Mouse (Mus musculus) kidney, adult 2 months (tissue): ENCODE measurements at regions not wholly inside any gene's neighbourhood (a gene's known extent, or its start where the extent isn't known, plus 50 kb on each side); places are given as distances from the start of the nearest gene placed in this dataset.

Experiments used
- DNase-seq: peaks from one replicate; pipeline ENCODE4 v3.0.0; 2021
- H3K27ac ChIP-seq: fragments of 200-500 bp; 2 replicates; pipeline ENCODE4 v1.5.1; 2012; ENCODE audit warnings: low read depth, low read length, control low read depth, inconsistent platforms; ENCODE audit not compliant: insufficient read depth
- H3K27me3 ChIP-seq: fragments of 200-500 bp; replicated peaks from 2 replicates; pipeline ENCODE4 v1.6.1; 2012; ENCODE audit warnings: mild to moderate bottlenecking, moderate library complexity, low read length, inconsistent platforms; ENCODE audit not compliant: control insufficient read depth, insufficient read depth
- H3K36me3 ChIP-seq: fragments of 200-500 bp; 2 replicates; pipeline ENCODE4 v1.6.1; 2012; ENCODE audit warnings: mild to moderate bottlenecking, moderate library complexity, low read length, inconsistent platforms; ENCODE audit not compliant: control insufficient read depth, insufficient read depth
- H3K4me1 ChIP-seq: fragments of 200-500 bp; 2 replicates; pipeline ENCODE4 v1.6.1; 2011; ENCODE audit warnings: low read length; ENCODE audit not compliant: control insufficient read depth, insufficient read depth
- H3K4me3 ChIP-seq: fragments of 200-500 bp; 2 replicates; pipeline ENCODE4 v1.5.1; 2011; ENCODE audit warnings: mild to moderate bottlenecking, low read depth, low read length, control low read depth; ENCODE audit not compliant: insufficient read depth
- CTCF ChIP-seq: fragments of 200-500 bp; conservative IDR thresholded peaks from 2 replicates; pipeline ENCODE4 v1.5.1; 2011; ENCODE audit warnings: low read depth, mild to moderate bottlenecking, control low read depth, low read length, moderate library complexity, mixed read lengths; ENCODE audit not compliant: insufficient read depth, insufficient read length
- POLR2A ChIP-seq: fragments of 200-500 bp; IDR thresholded peaks from one replicate; pipeline ENCODE4 v1.6.1; 2011; ENCODE audit warnings: low read depth, low read length, control low read depth
- WGBS: fragments of 180-500 bp; shearing (Covaris S2); methylation state at CpG from one replicate; pipeline ENCODE4 v1.1.7; 2018; 5-methylcytosine and 5-hydroxymethylcytosine counted together

- WGBS: 76% methylated on average over 4 of the region's 4 CpGs
- DNase-seq: no peak
- TF ChIP-seq CTCF: no peak
- TF ChIP-seq POLR2A: no peak
Observed at GRCm38 (mm10) chr4:64546386-64546785, 499.6 kb upstream of the Tnc start.

GRCm38 (mm10) chr4:64562511-64562910 lies 515.7 kb upstream of the Tnc start:
- TF ChIP-seq POLR2A (no peak), CTCF (no peak)
- no peak for DNase-seq
- WGBS: 93% methylated on average over 1 of the region's 1 CpGs
- Histone ChIP-seq H3K4me1 (no peaks in the 10 kb centered on the region), H3K27me3 (no peaks in the 10 kb centered on the region), H3K4me3 (no peak overlapping the region), H3K27ac (no peak overlapping the region), H3K36me3 (no peaks in the 10 kb centered on the region)

More at GRCm38 (mm10) chr4:64546386-64546785, 499.6 kb upstream of the Tnc start:
- no peak overlapping the region for H3K27ac ChIP-seq
- no peaks in the 10 kb centered on the region for H3K36me3 ChIP-seq
- H3K4me1 ChIP-seq: no peaks in the 10 kb centered on the region; the same call in 1 of the 2 replicates
- H3K4me3 ChIP-seq: no peak overlapping the region
- no peaks in the 10 kb centered on the region for H3K27me3 ChIP-seq

GRCm38 (mm10) chr4:64563996-64564395 lies 517.2 kb upstream of the Tnc start:
- 69% methylated on average over 3 of the region's 3 CpGs for WGBS
- Histone ChIP-seq H3K27ac (no peak overlapping the region), H3K4me1 (no peaks in the 10 kb centered on the region), H3K36me3 (no peaks in the 10 kb centered on the region), H3K27me3 (no peaks in the 10 kb centered on the region), H3K4me3 (no peak overlapping the region)
- no peak for DNase-seq
- TF ChIP-seq POLR2A (no peak), CTCF (no peak)

- H3K4me3 ChIP-seq: no peak overlapping the region
- H3K27me3 ChIP-seq: no peaks in the 10 kb centered on the region
- DNase-seq: no peak
- no peak for TF ChIP-seq CTCF
- no peak for TF ChIP-seq POLR2A
- no peaks in the 10 kb centered on the region for H3K36me3 ChIP-seq
- no peak overlapping the region for H3K27ac ChIP-seq
- WGBS: 67% methylated on average over 1 of the region's 1 CpGs
- no peaks in the 10 kb centered on the region for H3K4me1 ChIP-seq
Observed at GRCm38 (mm10) chr4:64570666-64571065, 523.9 kb upstream of the Tnc start.

- DNase-seq: no peak
- H3K4me1 ChIP-seq: no peaks in the 10 kb centered on the region
- no peaks in the 10 kb centered on the region for H3K27me3 ChIP-seq
- H3K36me3 ChIP-seq: no peaks in the 10 kb centered on the region
- H3K27ac ChIP-seq: no peak overlapping the region
- TF ChIP-seq POLR2A (no peak), CTCF (no peak)
- H3K4me3 ChIP-seq: no peak overlapping the region
- WGBS: 30% methylated on average over 1 of the region's 1 CpGs
Observed at GRCm38 (mm10) chr4:64575901-64576300, 529.1 kb upstream of the Tnc start.

- Histone ChIP-seq H3K4me3 (no peak overlapping the region), H3K36me3 (no peaks in the 10 kb centered on the region), H3K4me1 (no peaks in the 10 kb centered on the region), H3K27ac (no peak overlapping the region), H3K27me3 (no peaks in the 10 kb centered on the region)
- TF ChIP-seq POLR2A (no peak), CTCF (no peak)
- peak; percentile 80 for DNase-seq
- WGBS: 52% methylated on average over 8 of the region's 8 CpGs
Observed at GRCm38 (mm10) chr4:64595014-64595599, 528.9 kb upstream of the Pappa start.

- DNase-seq: no peak
- H3K4me1 ChIP-seq: no peaks in the 10 kb centered on the region
- no peak overlapping the region for H3K4me3 ChIP-seq
- no peaks in the 10 kb centered on the region for H3K27me3 ChIP-seq
- TF ChIP-seq POLR2A: no peak
- H3K36me3 ChIP-seq: no peaks in the 10 kb centered on the region
- H3K27ac ChIP-seq: no peak overlapping the region
Observed at GRCm38 (mm10) chr4:64598465-64598864, 525.5 kb upstream of the Pappa start.
